ENCODE assay signal across 9 mouse cellular contexts in genomic region chr6:76977817-76978216, GRCm38 (mm10).
DNase-seq lines count a peak whose midpoint lies in the region; ATAC-seq and TF ChIP-seq lines count a peak whose summit lies in the region.
"Had no signal": no experiment of that assay in that cellular context is flagged by ENCODE, and none has a peak within 500 bp of the region (broad histone marks: within the 10 kb centered on the region; RNA-seq: fewer than 3 reads in every experiment).

No protein-coding gene starts in this region.

- H3K4me1 ChIP-seq in forebrain, embryonic 12.5 days = peaks cover 7% of the 10 kb centered on the region
- H3K4me1 ChIP-seq in liver, postnatal 0 days (ENCODE audit: insufficient read depth) = no peaks in the 10 kb centered on the region
- H3K4me1 ChIP-seq in kidney, embryonic 14.5 days (ENCODE audit: control insufficient read depth, insufficient read depth, low read length) = no peaks in the 10 kb centered on the region

- 3% methylated on average over 3 of the region's 3 CpGs for WGBS in forebrain, embryonic 12.5 days
- 31% methylated on average over 3 of the region's 3 CpGs for WGBS in liver, postnatal 0 days (ENCODE audit: insufficient replicate concordance)
- WGBS in kidney, embryonic 14.5 days = 46% methylated on average over 3 of the region's 3 CpGs

- H3K9me3 ChIP-seq in forebrain, embryonic 12.5 days = no peaks in the 10 kb centered on the region
- no peaks in the 10 kb centered on the region for H3K9me3 ChIP-seq in liver, postnatal 0 days (ENCODE audit: low read length)
- H3K9me3 ChIP-seq in kidney, embryonic 14.5 days (ENCODE audit: control insufficient read depth, low read length) = no peaks in the 10 kb centered on the region

- H3K4me2 ChIP-seq in forebrain, embryonic 12.5 days = no peak overlapping the region
- H3K4me2 ChIP-seq in liver, postnatal 0 days (ENCODE audit: low read depth, low read length) = no peak overlapping the region
- H3K4me2 ChIP-seq in kidney, embryonic 14.5 days (replicated peaks; ENCODE audit: low read depth, low read length) = no peak overlapping the region

- no peak for TF ChIP-seq EP300 in liver, postnatal 0 days (IDR thresholded peaks at IDR 0.05; ENCODE audit: low read depth)

- no peaks in the 10 kb centered on the region for H3K36me3 ChIP-seq in forebrain, embryonic 12.5 days (replicated peaks)
- H3K36me3 ChIP-seq in liver, postnatal 0 days (replicated peaks; ENCODE audit: insufficient read depth, low read length) = no peaks in the 10 kb centered on the region
- H3K36me3 ChIP-seq in kidney, embryonic 14.5 days (ENCODE audit: control insufficient read depth, insufficient read depth, low read length) = no peaks in the 10 kb centered on the region

- H3K4me3 ChIP-seq in forebrain, embryonic 12.5 days (replicated peaks) = no peak overlapping the region
- H3K4me3 ChIP-seq in liver, postnatal 0 days (ENCODE audit: low read depth, low read length) = no peak overlapping the region
- H3K4me3 ChIP-seq in kidney, embryonic 14.5 days (ENCODE audit: low read length) = no peak overlapping the region

- peak; percentile 55; the same call in 1 of the 2 replicates for ATAC-seq in forebrain, embryonic 12.5 days (ENCODE audit: low FRiP score)
- no peak for ATAC-seq in liver, postnatal 0 days
- ATAC-seq in kidney, embryonic 14.5 days (ENCODE audit: low FRiP score, low TSS enrichment) = no peak

- H3K27ac ChIP-seq in forebrain, embryonic 12.5 days = no peak overlapping the region
- no peak overlapping the region for H3K27ac ChIP-seq in liver, postnatal 0 days (ENCODE audit: low read depth)
- H3K27ac ChIP-seq in kidney, embryonic 14.5 days (ENCODE audit: low read depth, low read length) = no peak overlapping the region
- H3K27ac ChIP-seq: kidney, postnatal 0 days had no signal

- H3K9ac ChIP-seq in forebrain, embryonic 12.5 days = no peak overlapping the region
- H3K9ac ChIP-seq in liver, postnatal 0 days (replicated peaks) = no peak overlapping the region
- H3K9ac ChIP-seq in kidney, embryonic 14.5 days (ENCODE audit: low read depth, low read length) = no peak overlapping the region

- no peaks in the 10 kb centered on the region for H3K27me3 ChIP-seq in forebrain, embryonic 12.5 days
- no peaks in the 10 kb centered on the region for H3K27me3 ChIP-seq in liver, postnatal 0 days (ENCODE audit: insufficient read depth, low read length)
- H3K27me3 ChIP-seq in kidney, embryonic 14.5 days (ENCODE audit: control insufficient read depth, insufficient read depth, low read length) = no peaks in the 10 kb centered on the region

- no peak for TF ChIP-seq CTCF in liver, postnatal 0 days (IDR thresholded peaks at IDR 0.05; ENCODE audit: low read depth)

- peak; percentile 3 for DNase-seq in testis, postnatal 14 days (ENCODE audit: low spot score)
- DNase-seq in testis, postnatal 10 days (ENCODE audit: low spot score) = no peak
- peak; percentile 26 to 31 for DNase-seq in layer of hippocampus, postnatal 25 days (ENCODE audit: extremely low spot score in 1 of 2, low spot score in 1 of 2)
- DNase-seq in liver, postnatal 0 days = no peak
- no peak for DNase-seq in adrenal gland, adult 2 months
- no peak for DNase-seq in left cerebral cortex, adult 8-10 months (ENCODE audit: low spot score in 2 of 2)

Comparison
In these comparisons a context has a peak if more than half of its experiments do, and no peak if none do; other contexts are left out.
1. DNase-seq: peak in testis, postnatal 14 days (single experiment) and layer of hippocampus, postnatal 25 days (2 of 2); none in testis, postnatal 10 days (single experiment), liver, postnatal 0 days (single experiment), adrenal gland, adult 2 months (single experiment) and left cerebral cortex, adult 8-10 months (0 of 2).